Mouse (Mus musculus): ENCODE data around the gene Zcchc13. TPM values are rescaled to one million over a fixed set of nuclear protein-coding genes. Genes with fewer than 3 reads are reported as not detected.

Gene Zcchc13
- not detected in 2 replicates for polyA plus RNA-seq (2012; ENCODE audit: insufficient read depth, low replicate concordance)

GRCm38 (mm10) chrX:103630303-103630702 lies at the start of gene Zcchc13:
Gene Zcchc13, plus strand, starts transcription at chrX:103630586.
- TF ChIP-seq FLI1 (IDR thresholded peaks at IDR 0.05; ENCODE audit: low read length) = no peak
- no peak for TF ChIP-seq GATA1 (IDR thresholded peaks at IDR 0.05; ENCODE audit: borderline replicate concordance, low read length)
- Histone ChIP-seq H3K27me3 (replicated peaks) (peaks cover 3% of the 10 kb centered on the region), H3K9me3 (no peaks in the 10 kb centered on the region), H3K4me1 (no peaks in the 10 kb centered on the region; the same call in 1 of the 2 replicates), H3K36me3 (replicated peaks; ENCODE audit: low read length) (no peaks in the 10 kb centered on the region), H3K4me3 (replicated peaks) (no peak within 1 kb of the TSS)

DNA sequence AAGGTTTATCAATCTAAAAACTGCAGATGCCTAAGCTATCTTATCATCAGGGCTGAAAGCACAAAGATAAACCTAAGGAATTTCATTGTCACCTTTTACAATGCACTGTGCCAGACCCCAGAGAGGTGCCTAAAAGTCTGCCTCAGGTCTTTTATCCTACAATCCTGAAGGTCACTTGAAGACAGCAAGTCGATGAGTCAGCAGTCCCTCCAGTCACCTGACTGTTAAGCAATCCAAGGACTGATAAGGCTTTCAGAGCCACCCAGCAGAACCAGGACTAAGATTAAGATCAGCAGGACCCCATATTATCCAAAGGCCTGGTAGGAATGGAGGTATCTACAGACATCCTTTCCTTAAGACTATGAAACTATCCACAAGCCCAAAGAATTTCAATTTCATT lies 46.1 kb upstream of the Zcchc13 start:
- H3K4me3 ChIP-seq (replicated peaks) = no peak overlapping the region
- no peaks in the 10 kb centered on the region for H3K9me3 ChIP-seq
- peaks cover 55% of the 10 kb centered on the region for H3K36me3 ChIP-seq (replicated peaks; ENCODE audit: low read length)
- H3K4me1 ChIP-seq = no peaks in the 10 kb centered on the region; the same call in 1 of the 2 replicates
- no peak for TF ChIP-seq FLI1 (IDR thresholded peaks at IDR 0.05; ENCODE audit: low read length)
- TF ChIP-seq GATA1 (IDR thresholded peaks at IDR 0.05; ENCODE audit: borderline replicate concordance, low read length) = no peak
- H3K27me3 ChIP-seq (replicated peaks) = no peaks in the 10 kb centered on the region

DNA sequence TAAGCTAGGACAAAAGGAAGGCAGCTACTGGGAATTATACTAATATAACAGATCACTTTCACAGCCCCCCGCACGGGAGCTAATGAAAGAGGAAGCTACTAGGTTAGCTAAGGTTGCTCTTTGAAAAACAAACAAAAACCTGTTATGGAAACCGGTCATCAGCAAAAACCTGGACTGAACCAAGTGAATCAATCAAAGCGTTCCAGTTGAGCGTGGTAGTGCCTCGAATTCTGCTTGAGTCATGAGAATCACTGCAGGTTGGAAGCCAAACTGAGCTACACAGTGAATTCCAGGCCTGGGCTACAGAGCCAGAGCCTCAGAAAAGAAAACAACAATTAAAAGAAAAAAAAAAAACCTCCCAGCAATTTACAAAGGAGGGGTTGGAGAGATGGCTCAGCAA lies 38.3 kb upstream of the Zcchc13 start:
- no peaks in the 10 kb centered on the region for H3K9me3 ChIP-seq
- H3K4me3 ChIP-seq (replicated peaks) = no peak overlapping the region
- no peaks in the 10 kb centered on the region for H3K27me3 ChIP-seq (replicated peaks)
- TF ChIP-seq FLI1 (IDR thresholded peaks at IDR 0.05; ENCODE audit: low read length) (no peak), GATA1 (IDR thresholded peaks at IDR 0.05; ENCODE audit: borderline replicate concordance, low read length) (no peak)
- 0 out of 2 replicates have a peak, but pooled peaks cover 3% of the 10 kb centered on the region for H3K4me1 ChIP-seq
- H3K36me3 ChIP-seq (replicated peaks; ENCODE audit: low read length) = peaks cover 74% of the 10 kb centered on the region

- Histone ChIP-seq H3K4me1 (no peaks in the 10 kb centered on the region), H3K4me3 (replicated peaks) (no peak overlapping the region), H3K27me3 (replicated peaks) (no peaks in the 10 kb centered on the region), H3K36me3 (replicated peaks; ENCODE audit: low read length) (peaks cover 81% of the 10 kb centered on the region), H3K9me3 (no peaks in the 10 kb centered on the region)
- no peak for TF ChIP-seq FLI1 (IDR thresholded peaks at IDR 0.05; ENCODE audit: low read length)
- no peak for TF ChIP-seq GATA1 (IDR thresholded peaks at IDR 0.05; ENCODE audit: borderline replicate concordance, low read length)
Observed at GRCm38 (mm10) chrX:103602553-103602952, 27.8 kb upstream of the Zcchc13 start.

GRCm38 (mm10) chrX:103604211-103604610 lies 26.2 kb upstream of the Zcchc13 start:
- H3K36me3 ChIP-seq (replicated peaks; ENCODE audit: low read length) = peaks cover 82% of the 10 kb centered on the region
- H3K4me3 ChIP-seq (replicated peaks) = no peak overlapping the region
- no peaks in the 10 kb centered on the region for H3K27me3 ChIP-seq (replicated peaks)
- TF ChIP-seq FLI1 (IDR thresholded peaks at IDR 0.05; ENCODE audit: low read length) = no peak
- TF ChIP-seq GATA1 (IDR thresholded peaks at IDR 0.05; ENCODE audit: borderline replicate concordance, low read length) = no peak
- H3K9me3 ChIP-seq = no peaks in the 10 kb centered on the region
- H3K4me1 ChIP-seq = no peaks in the 10 kb centered on the region

DNA sequence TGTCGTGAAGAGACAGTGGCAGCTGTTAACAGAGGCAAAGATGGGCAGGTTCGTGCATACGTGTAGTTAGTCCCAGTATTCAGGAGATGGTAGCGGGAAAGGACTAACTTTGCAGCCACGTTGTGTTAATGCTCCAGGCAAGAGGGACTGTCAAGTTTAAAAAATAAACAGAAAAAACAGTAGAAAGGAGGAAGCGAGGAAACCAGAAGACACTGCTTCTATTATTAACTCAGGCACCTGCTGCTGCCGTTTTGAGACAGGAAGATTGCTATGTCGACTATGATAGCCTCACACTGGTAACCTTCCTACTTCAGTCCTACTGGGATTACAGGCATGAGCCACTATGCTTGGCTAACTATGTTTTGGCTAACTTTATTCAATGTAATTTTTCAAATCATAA lies 24.9 kb upstream of the Zcchc13 start:
- Histone ChIP-seq H3K9me3 (no peaks in the 10 kb centered on the region), H3K36me3 (replicated peaks; ENCODE audit: low read length) (peaks cover 88% of the 10 kb centered on the region), H3K4me3 (replicated peaks) (no peak overlapping the region), H3K4me1 (no peaks in the 10 kb centered on the region), H3K27me3 (replicated peaks) (no peaks in the 10 kb centered on the region)
- no peak for TF ChIP-seq FLI1 (IDR thresholded peaks at IDR 0.05; ENCODE audit: low read length)
- TF ChIP-seq GATA1 (IDR thresholded peaks at IDR 0.05; ENCODE audit: borderline replicate concordance, low read length) = no peak

DNA sequence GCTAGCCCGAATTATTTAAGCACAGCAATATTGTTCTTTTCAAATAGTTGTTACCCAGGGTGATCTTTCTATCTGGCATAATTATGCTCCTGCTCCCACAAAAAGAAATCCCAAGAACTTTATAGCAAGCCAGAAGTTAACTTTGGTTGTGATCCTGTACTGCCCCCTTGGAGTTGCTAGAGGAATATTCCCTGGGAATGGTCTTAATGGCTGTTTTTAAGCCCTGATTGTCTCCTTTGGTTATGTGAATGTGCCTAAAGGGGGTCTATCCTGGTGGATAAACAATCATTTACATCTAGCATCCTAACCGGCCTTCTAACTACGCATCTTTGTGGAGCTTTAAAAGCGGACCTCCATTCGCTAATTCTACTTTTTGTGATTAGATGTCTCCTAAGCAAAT lies 20.0 kb upstream of the Zcchc13 start:
- H3K4me1 ChIP-seq = peaks cover 5% of the 10 kb centered on the region
- H3K9me3 ChIP-seq = no peaks in the 10 kb centered on the region
- H3K36me3 ChIP-seq (replicated peaks; ENCODE audit: low read length) = peaks cover 69% of the 10 kb centered on the region
- no peak overlapping the region for H3K4me3 ChIP-seq (replicated peaks)
- TF ChIP-seq FLI1 (IDR thresholded peaks at IDR 0.05; ENCODE audit: low read length) (no peak), GATA1 (IDR thresholded peaks at IDR 0.05; ENCODE audit: borderline replicate concordance, low read length) (no peak)
- no peaks in the 10 kb centered on the region for H3K27me3 ChIP-seq (replicated peaks)

DNA sequence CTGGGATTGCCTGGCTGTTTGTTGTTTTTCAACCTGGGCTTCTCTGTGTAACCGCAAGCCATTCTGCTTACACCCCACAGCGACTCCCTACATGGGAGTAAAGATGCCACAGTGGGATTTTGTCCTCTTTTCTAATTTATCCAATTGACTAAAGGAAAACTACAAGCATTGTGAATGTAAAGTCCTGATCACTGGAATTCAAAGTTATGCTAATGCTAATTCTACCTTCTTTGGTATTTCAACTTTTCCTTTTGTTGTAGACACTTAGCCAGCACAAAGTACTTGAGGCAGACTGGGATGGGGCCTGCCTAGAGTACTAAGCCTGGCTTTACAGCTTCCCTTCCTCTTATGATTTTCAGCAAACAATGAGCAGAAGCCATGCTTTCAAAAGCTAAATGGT lies 18.9 kb upstream of the Zcchc13 start:
- H3K27me3 ChIP-seq (replicated peaks) = no peaks in the 10 kb centered on the region
- H3K36me3 ChIP-seq (replicated peaks; ENCODE audit: low read length) = peaks cover 60% of the 10 kb centered on the region

GRCm38 (mm10) chrX:103614700-103615233 lies 15.6 kb upstream of the Zcchc13 start:
- TF ChIP-seq FLI1 (IDR thresholded peaks at IDR 0.05; ENCODE audit: low read length) = no peak
- no peak for TF ChIP-seq GATA1 (IDR thresholded peaks at IDR 0.05; ENCODE audit: borderline replicate concordance, low read length)
- H3K36me3 ChIP-seq (replicated peaks; ENCODE audit: low read length) = peaks cover 32% of the 10 kb centered on the region

More for the DNA sequence above, 18.9 kb upstream of the Zcchc13 start:
- Histone ChIP-seq H3K4me1 (peaks cover 12% of the 10 kb centered on the region), H3K9me3 (no peaks in the 10 kb centered on the region), H3K4me3 (replicated peaks) (no peak overlapping the region)
- TF ChIP-seq FLI1 (IDR thresholded peaks at IDR 0.05; ENCODE audit: low read length) = no peak
- TF ChIP-seq GATA1 (IDR thresholded peaks at IDR 0.05; ENCODE audit: borderline replicate concordance, low read length) = no peak

GRCm38 (mm10) chrX:103615453-103615852 lies 14.9 kb upstream of the Zcchc13 start:
- Histone ChIP-seq H3K4me3 (replicated peaks) (peak overlapping the region; percentile 92), H3K4me1 (peaks cover 19% of the 10 kb centered on the region), H3K27me3 (replicated peaks) (no peaks in the 10 kb centered on the region), H3K9me3 (no peaks in the 10 kb centered on the region), H3K36me3 (replicated peaks; ENCODE audit: low read length) (peaks cover 25% of the 10 kb centered on the region)
- TF ChIP-seq FLI1 (IDR thresholded peaks at IDR 0.05; ENCODE audit: low read length) = no peak
- no peak for TF ChIP-seq GATA1 (IDR thresholded peaks at IDR 0.05; ENCODE audit: borderline replicate concordance, low read length)

More at GRCm38 (mm10) chrX:103614700-103615233, 15.6 kb upstream of the Zcchc13 start:
- Histone ChIP-seq H3K4me1 (peaks cover 19% of the 10 kb centered on the region), H3K27me3 (replicated peaks) (no peaks in the 10 kb centered on the region), H3K9me3 (no peaks in the 10 kb centered on the region), H3K4me3 (replicated peaks) (peak overlapping the region; percentile 62)
